Mouse (Mus musculus) testis, adult 2 months (tissue): ENCODE measurements around the gene Tfdp2. TPM values are rescaled to one million over a fixed set of nuclear protein-coding genes. Genes with fewer than 3 reads are reported as not detected.

Experiments used
- H3K27ac ChIP-seq: fragments of 200-500 bp; 2 replicates; pipeline ENCODE4 v1.5.1; 2012; ENCODE audit warnings: low read depth, low read length; ENCODE audit not compliant: control insufficient read depth, insufficient read depth
- H3K27me3 ChIP-seq: fragments of 200-500 bp; 2 replicates; pipeline ENCODE4 v1.6.1; 2012; ENCODE audit warnings: mild to moderate bottlenecking, low read length, moderate library complexity; ENCODE audit not compliant: control insufficient read depth, insufficient read depth
- H3K36me3 ChIP-seq: fragments of 200-500 bp; 2 replicates; pipeline ENCODE4 v1.6.1; 2012; ENCODE audit warnings: mild to moderate bottlenecking, low read length; ENCODE audit not compliant: control insufficient read depth, insufficient read depth
- H3K4me1 ChIP-seq: fragments of 200-500 bp; 2 replicates; pipeline ENCODE4 v1.6.1; 2012; ENCODE audit warnings: low read length; ENCODE audit not compliant: control insufficient read depth, insufficient read depth
- H3K4me3 ChIP-seq: fragments of 200-500 bp; 2 replicates; pipeline ENCODE4 v1.5.1; 2012; ENCODE audit warnings: low read depth, mild to moderate bottlenecking, low read length, moderate library complexity, mixed read lengths; ENCODE audit not compliant: control insufficient read depth
- CTCF ChIP-seq: fragments of 200-500 bp; IDR thresholded peaks from 2 replicates; pipeline ENCODE4 v1.5.1; 2012; ENCODE audit warnings: low read depth, mild to moderate bottlenecking, inconsistent platforms, low read length, moderate library complexity; ENCODE audit not compliant: control insufficient read depth, insufficient read depth, insufficient replicate concordance
- POLR2A ChIP-seq: fragments of 200-500 bp; IDR thresholded peaks from 2 replicates; pipeline ENCODE4 v1.6.1; 2012; ENCODE audit warnings: low read depth, mild to moderate bottlenecking, inconsistent platforms, low read length, moderate library complexity; ENCODE audit not compliant: control insufficient read depth
- polyA plus RNA-seq: library from polyadenylated mRNA; depleted of rRNA; stranded (reverse); fragments of >200 nt; gene quantifications from 2 replicates; pipeline ENCODE4 v1.2.3, GENCODE M21; 2012

The Tfdp2 gene
- polyA plus RNA-seq, 1 experiment: 5.9 TPM

DNA sequence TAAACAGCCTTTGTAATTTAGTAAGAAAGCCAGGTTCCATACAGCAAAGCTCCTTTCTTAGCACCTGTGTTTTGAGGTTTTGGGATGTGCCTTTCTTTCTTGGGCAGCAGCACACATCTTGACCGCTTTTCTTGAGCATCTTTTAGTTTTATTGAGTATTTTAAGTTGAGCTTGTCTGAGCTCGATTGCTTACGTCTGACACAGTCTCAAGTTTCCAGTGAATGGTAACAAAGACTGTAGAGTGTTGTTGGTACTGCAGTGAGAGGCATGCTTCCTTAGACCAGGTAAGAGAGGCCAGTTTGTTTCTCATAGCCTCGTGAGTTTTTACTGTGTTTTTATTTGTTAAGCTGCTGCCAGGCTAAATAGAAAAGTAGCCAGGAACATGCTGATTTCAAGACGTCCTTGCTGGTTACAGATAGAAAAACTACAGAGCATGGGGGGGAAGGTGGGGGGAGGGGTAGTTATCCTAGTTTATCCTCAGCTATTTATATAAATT lies 63.0 kb downstream of the Tfdp2 start:
- Histone ChIP-seq H3K4me3 (no peak overlapping the region; the same call in 1 of the 2 replicates), H3K4me1 (no peaks in the 10 kb centered on the region), H3K36me3 (no peaks in the 10 kb centered on the region), H3K27me3 (no peaks in the 10 kb centered on the region), H3K27ac (0 out of 2 replicates have a peak overlapping the region, but pooled peaks have one; percentile 12)
- TF ChIP-seq POLR2A (no peak), CTCF (no peak)

DNA sequence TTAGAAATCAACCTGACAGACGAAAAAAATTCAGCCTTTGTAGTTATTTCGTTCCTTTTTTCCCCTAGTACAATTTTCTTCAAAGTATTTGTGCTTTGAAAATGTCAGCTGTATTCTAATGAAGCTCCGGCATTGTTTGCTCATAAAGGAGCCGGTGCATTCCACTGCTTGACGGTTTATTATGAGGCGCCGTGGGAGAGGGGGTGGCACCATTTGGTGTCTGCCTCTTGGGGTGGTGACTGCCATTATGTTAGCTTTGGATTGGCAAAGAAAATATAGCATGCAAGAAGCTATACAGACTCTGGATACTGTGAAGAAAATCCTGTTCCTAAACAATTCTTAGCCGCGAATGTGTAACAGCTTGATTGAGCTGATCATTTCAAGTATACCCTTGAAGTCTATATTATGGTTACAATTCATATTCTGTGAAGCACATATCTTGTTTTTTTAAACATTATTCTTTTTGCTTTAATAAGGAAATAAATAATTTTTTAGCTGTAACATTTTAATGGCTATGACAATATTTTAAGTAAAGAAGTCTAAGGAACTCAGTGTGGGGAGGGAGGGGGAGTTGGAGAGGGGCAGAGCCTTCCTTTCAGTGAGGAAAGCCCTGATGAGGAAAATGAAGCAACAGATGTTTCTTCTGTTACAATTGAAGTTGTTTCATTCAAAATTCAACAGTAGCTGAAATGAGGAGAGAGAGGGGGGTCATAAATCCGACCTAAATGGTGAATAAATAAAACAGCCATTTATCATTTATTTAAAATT lies 63.9 kb downstream of the Tfdp2 start:
- Histone ChIP-seq H3K27me3 (no peaks in the 10 kb centered on the region), H3K4me1 (no peaks in the 10 kb centered on the region), H3K27ac (no peak overlapping the region)

DNA sequence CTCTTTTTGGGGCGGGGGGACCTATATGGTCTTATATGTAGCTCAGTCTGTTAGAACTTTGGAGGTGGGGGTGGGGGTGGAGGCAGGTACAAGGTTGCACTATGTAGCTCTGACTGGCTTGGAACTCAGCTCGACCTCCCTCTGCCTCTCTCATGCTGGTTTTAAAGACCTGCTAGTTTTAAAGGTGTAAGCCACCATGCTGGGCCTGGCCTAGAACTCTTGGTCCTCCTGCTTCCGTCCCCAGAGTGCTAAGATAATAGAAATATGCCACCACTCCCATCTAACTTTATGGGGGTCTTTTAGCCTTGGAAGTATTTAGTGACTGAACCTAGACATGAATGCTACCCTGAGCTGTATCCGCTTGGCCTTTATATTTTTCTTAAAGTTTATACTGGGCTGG lies 65.0 kb downstream of the Tfdp2 start:
- Histone ChIP-seq H3K27ac (no peak overlapping the region), H3K4me3 (no peak overlapping the region), H3K27me3 (no peaks in the 10 kb centered on the region), H3K36me3 (no peaks in the 10 kb centered on the region), H3K4me1 (no peaks in the 10 kb centered on the region)
- TF ChIP-seq CTCF (no peak), POLR2A (no peak)

More for the DNA sequence above, 63.9 kb downstream of the Tfdp2 start:
- Histone ChIP-seq H3K36me3 (no peaks in the 10 kb centered on the region), H3K4me3 (no peak overlapping the region)
- TF ChIP-seq CTCF (no peak), POLR2A (no peak)

DNA sequence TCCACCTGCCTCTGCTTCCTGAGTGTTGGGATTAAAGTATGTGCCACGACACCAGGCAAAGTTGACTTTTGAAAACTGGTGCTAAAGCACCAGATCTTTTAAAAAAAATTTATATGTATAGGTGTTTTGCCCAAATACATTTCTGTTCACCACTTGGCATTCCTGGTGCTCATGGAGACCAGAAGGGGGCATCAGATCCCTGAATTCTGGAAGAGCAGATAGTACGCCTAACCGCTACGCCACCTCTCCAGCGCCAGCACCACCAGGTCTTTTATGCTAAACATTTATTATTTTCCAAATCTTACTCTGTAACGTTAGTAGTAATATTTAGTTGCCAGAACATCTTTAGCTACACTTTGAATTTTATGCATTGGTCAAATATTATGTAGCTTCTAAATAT lies 65.9 kb downstream of the Tfdp2 start:
- no peaks in the 10 kb centered on the region for H3K36me3 ChIP-seq
- no peak overlapping the region for H3K4me3 ChIP-seq
- no peak overlapping the region for H3K27ac ChIP-seq
- TF ChIP-seq CTCF (no peak), POLR2A (no peak)
- H3K27me3 ChIP-seq: no peaks in the 10 kb centered on the region
- H3K4me1 ChIP-seq: no peaks in the 10 kb centered on the region

DNA sequence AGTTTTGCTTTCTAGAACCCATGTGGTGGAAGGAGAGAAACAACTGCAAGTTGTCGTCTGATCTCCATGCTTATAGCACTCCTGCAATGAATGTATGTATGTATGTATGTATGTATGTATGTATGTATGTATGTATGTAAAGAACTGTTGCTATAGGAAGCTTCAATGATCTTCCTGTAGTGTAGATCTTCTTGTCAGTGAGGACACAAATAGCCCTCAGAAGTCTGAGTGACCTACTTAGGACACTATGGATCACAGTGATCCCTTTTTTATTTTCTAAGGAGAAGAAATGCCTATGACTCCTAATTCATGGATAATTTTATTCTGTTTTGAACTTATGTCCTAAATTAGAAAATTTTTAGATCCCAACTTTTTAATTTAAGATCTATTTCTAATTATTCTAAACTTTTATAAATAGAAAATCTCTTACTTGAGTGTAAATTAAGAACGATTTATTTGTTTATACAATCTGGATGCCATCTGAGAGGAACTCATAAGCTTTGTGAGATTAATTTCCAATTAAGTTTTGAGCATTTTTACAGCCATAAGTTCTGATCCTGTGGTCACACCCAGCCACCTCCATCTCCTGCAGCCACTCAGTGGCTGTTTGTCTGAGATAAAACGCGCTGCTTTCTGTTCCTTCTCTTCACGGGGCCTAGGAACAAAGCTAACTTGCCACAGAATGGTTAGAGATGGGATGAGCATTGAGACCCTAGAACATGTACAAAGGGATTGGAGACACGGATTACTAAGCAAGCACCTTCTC lies 70.9 kb downstream of the Tfdp2 start:
- H3K27me3 ChIP-seq: no peaks in the 10 kb centered on the region
- no peak overlapping the region for H3K4me3 ChIP-seq
- TF ChIP-seq CTCF: no peak
- no peaks in the 10 kb centered on the region for H3K36me3 ChIP-seq
- no peaks in the 10 kb centered on the region for H3K4me1 ChIP-seq
- H3K27ac ChIP-seq: no peak overlapping the region

DNA sequence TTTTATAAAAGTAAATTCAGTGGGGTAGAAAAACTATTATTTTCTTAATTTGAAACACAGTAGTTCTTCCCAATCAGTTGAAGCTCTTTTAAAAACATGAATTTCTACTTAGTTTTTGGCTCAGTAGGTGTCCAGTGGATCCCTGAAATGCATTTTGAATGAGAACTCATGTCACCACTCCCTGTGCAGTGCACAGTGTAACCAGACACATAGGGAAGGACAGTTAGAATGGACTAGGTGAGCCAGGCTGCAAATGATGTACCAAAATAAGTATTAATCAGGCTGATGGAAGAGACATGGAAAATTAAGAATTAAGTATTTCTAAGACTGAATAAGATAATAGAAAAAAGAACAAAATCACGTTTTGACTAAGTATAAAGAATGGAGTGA lies 71.5 kb downstream of the Tfdp2 start:
- Histone ChIP-seq H3K4me1 (no peaks in the 10 kb centered on the region), H3K27me3 (no peaks in the 10 kb centered on the region), H3K27ac (no peak overlapping the region), H3K4me3 (no peak overlapping the region), H3K36me3 (no peaks in the 10 kb centered on the region)
- TF ChIP-seq POLR2A (no peak), CTCF (no peak)

DNA sequence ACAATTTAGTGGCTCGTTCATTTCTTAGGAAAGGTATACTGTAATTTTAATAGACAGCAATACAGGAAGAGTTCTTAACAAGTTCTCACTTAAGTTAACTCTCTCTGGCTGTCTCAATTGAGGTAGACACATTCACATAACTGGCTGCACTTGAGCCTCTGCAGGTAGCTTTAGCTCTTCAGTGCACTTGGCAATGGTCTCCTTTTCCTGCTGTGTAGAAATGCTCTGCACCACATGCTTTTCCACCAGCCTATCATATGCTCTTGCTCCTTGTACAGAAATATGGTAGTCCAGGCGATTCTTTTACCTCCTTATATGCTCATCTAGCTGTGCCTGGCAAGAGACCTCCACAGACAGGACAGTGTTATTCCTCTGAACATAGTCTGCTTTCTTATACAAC lies 73.7 kb downstream of the Tfdp2 start:
- Histone ChIP-seq H3K4me3 (no peak overlapping the region), H3K4me1 (no peaks in the 10 kb centered on the region), H3K36me3 (no peaks in the 10 kb centered on the region), H3K27ac (no peak overlapping the region), H3K27me3 (no peaks in the 10 kb centered on the region)
- TF ChIP-seq POLR2A: no peak
- TF ChIP-seq CTCF: no peak
